Mouse (Mus musculus) c-Kit-positive CD71-positive TER-119-negative erythroid progenitor cells, embryonic 14.5 days (primary cell): ENCODE results near the gene 4930544D05Rik.

ENCODE experiments used
- DNase-seq: peaks from one replicate; pipeline ENCODE4 v3.0.0-alpha.2; 2013; ENCODE audit warnings: low read depth

4930544D05Rik gene

DNA sequence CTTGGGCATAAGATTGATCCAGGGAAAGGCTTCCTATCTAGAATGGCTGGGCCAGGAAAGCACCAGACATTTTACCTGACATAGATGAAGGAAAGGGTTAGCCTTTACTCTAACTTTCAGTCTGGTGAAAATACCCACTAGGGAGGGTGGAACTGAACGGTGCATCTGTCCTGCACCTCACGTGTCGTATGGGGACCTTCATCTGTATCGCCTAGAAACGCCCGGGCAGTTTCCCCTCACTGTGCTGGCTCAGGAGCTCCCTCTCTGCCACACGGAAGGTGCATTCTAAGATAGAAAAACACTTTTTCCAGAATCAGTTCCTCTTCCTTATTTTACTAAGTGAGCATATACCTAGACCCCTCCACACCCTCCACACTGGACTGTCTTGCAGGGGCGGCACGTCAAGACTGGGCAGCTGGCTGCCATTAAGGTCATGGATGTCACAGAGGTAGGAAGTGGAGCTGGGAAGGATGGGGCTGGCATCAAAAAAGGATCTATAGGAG is 17.1 kb upstream of the 4930544D05Rik start:
- no peak for DNase-seq

DNA sequence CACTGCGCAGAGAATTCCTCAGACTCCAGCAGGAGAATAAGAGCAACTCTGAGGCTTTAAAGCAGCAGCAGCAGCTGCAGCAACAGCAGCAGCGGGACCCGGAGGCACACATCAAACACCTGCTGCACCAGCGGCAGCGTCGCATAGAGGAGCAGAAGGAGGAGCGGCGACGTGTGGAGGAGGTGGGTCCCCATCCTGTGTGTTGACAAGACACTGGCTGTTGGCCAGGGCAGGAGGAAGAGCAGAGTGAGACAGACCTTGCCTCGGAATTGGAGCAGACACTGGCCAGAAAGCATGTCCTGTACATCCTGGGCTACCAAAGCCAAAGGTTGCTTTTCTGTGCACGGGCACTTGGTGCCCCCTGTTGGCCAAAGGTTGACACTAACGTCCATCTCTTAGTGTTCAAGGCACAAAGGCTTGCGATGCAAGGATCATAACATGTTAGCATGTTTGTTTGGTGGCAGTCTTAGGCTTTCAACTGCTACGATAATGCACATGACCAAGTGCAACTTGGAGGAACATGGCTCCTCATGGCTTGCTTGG is 10.6 kb upstream of the 4930544D05Rik start:
- peak; percentile 70 for DNase-seq

DNA sequence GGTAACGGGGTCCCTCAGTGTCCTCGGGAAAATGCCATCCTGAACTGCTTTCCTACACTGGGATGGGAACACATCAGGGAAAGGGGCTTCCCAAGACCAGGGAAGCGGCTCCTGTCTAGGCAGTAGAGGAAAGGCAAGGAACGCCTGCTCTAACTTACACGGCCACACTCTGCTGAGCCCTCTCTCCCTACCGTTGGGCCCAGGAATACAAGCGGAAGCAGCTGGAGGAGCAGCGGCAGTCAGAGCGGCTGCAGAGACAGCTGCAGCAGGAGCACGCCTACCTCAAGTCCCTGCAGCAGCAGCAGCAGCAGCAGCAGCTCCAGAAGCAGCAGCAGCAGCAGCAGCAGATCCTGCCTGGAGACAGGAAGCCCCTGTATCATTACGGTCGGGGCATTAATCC is 8.9 kb upstream of the 4930544D05Rik start:
- no peak for DNase-seq

DNA sequence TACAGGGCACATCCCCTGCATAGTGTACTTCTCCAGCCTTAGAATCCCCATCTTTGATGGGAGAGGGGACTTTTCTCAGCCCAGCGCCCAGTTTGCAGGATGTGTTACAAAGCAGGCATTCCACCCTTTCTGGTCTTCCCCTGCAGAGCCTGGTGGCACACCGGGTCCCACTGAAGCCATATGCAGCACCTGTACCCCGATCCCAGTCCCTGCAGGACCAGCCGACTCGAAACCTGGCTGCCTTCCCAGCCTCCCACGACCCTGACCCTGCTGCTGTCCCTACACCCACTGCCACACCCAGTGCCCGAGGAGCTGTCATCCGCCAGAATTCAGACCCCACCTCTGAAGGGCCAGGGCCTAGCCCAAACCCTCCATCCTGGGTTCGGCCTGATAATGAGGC is 8.0 kb upstream of the 4930544D05Rik start:
- no peak for DNase-seq

DNA sequence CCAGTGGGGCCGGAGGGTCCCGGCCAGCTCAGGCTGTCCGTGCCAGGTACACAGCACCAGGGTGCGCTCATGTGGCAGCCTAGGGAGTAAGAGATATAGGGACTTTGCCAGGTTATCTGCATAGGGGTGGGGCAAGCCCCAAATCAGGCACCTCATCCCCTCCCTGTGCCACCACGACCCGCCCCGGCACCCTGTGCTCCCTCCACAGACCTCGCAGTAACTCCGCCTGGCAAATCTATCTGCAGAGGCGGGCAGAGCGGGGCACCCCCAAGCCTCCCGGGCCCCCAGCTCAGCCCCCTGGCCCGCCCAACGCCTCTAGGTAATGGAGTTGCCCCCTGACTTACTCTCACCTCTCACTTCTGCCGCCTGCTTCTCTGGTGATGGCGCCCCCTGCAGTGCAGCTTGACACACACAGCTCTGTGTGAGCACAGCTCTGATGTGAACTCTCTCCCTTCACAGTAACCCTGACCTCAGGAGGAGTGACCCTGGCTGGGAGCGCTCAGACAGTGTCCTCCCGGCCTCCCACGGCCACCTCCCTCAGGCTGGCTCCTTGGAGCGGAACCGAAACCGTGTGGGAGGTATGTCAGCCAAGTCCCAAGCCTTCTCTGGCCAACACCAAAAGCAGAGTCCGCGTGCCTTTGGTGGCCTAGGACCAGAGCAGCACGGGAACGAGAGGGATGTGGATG is 7.1 kb upstream of the 4930544D05Rik start:
- no peak for DNase-seq

DNA sequence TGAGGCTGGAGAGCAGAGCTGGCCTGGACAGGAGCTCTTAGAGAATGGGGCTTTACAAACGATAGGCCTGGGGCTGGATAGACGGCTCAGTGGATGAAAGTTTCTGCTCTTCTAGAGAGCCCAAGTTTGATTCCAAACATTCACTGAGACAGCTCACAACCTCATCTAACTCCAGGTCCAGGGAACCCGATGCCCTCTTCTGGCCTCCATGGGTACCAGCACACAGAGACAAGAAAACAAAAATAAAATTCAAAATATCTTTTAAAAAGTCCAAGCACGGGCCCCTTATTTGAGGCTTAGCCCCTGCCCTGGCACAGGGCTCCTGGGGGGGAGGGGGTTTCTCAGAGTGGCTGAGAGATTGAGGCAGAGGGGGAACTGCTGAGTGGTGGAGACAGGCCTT is 4.9 kb upstream of the 4930544D05Rik start:
- no peak for DNase-seq

DNA sequence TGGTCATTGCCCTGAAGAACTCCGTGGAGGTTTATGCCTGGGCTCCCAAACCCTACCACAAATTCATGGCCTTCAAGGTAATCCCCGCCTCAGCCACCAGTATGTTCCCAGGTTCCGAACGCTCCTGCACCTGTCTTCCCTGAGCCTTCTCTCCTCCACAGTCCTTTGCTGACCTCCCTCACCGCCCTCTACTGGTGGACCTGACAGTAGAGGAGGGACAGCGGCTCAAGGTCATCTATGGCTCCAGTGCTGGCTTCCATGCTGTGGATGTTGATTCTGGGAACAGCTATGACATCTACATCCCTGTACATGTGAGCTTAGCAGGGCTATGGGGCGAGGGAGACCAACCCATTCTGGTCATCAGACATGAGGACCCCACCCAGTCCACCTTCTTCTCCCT is 3.1 kb upstream of the 4930544D05Rik start:
- DNase-seq, result no peak

DNA sequence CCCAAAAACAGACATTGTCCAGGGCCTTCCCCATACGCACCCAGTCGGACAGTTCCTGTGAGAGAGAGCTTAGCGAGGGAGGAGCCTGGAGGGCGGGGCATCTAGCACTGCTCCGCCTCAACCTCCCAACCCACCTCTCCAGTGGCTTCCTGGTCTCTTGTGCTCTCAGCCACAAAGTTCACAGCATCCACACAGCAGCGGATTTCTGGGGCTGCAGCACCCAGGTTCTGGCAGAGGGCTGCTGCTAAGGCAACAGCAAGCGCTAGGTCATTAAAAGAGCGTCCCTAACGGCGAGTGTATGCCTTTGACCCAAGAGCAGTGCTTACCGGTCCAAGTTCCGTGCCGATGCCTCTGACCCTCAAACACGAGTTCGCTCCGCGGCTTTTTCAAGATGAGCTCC is 574 bp upstream of the 4930544D05Rik start:
- DNase-seq, result peak; percentile 71

DNA sequence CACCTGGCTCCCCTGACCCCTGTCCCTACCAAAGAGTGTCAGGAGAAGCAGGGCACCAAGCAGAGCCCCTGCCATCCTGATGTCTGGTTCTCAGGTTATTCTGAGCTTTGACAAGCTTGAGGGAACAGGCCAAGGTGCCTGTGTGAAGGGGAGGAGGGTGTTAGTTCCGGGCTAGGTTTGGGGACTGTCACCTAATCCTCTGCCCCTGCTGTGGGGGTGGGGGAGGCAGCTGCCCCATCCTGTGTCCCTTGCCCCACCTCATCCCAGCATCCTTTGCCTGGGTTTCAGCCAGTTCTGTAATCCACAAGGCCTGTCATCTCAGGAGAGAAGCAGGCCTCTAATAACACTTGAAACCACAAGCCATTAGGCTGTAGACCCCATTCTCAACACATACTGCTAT is 3.5 kb downstream of the 4930544D05Rik start, which contains the start of gene Chrne:
TSS of gene Chrne (minus strand) at position 116 of the 400 bp plus-strand sequence.
- no peak for DNase-seq

DNA sequence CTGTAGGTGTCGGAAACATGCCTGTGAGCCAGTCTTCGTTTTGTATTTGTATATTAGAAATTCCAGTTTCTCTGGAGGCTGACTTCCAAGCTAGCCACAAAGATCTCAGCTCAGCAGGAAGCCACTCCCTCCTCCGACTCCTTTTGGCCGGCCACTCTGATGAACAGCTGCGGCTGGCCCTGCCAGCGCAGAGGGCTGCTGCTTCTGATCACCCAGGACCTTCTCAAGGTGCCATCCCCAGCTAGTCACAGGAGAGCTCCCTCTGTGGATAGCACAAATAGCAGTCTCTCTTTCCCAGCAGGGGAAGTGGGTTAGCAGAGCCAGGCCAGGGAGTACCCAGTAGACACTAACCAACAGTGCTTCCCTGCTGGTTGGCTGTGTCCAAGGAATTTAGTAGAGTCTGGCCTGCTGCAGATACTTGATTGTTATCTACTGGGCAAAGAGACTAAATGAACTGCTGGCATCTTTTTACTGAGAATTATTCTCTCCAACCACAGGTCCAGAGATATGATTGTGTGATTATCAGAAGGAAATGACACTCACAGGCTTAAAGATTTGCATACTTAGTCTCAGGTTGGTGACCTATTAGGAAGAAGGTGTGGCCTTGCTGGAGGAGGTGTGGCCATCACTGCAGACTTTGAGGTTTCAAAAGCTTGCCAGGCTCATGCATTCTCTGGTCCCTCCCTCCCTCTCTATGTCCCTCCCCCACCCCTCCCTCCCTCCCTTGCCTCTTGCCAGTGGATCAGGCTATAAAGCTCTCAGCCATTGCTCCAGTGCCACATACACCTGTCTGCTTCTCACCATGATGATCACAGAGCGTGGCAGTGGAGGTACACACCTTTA is 6.5 kb downstream of the 4930544D05Rik start:
- DNase-seq, result peak; percentile 65

DNA sequence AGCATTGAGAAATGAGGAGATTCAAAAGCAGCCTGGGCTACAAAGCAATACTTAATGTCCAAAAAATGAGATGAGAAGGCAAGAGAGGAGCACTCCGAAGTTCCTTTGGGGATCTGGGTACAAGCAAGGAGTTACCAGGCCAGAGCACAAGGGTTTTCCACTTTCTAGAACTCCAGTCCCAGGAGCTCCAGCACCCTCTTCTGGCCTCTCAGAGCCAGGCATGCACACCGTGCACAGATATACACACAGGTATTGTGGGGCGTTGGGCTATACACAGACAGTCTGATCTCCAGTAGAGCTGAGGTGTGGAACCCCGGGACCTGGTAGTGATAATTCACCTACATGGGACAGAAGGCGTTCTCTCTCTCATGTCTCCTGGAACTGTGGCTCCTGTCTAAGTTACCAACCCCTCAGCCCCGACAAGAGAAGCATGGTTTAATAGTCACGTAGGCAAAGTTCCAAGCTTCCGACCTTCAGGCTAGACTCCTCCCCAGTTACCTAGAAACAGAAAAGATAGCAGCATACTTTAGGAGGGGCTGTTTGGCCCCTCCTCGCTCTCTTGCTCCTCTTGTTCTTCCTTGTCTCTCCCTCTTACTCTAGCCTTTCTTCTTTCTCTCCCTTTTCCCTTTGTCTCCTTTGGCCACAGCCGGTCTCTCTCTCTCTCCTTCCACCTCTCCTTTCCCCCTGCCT is 7.5 kb downstream of the 4930544D05Rik start:
- no peak for DNase-seq

DNA sequence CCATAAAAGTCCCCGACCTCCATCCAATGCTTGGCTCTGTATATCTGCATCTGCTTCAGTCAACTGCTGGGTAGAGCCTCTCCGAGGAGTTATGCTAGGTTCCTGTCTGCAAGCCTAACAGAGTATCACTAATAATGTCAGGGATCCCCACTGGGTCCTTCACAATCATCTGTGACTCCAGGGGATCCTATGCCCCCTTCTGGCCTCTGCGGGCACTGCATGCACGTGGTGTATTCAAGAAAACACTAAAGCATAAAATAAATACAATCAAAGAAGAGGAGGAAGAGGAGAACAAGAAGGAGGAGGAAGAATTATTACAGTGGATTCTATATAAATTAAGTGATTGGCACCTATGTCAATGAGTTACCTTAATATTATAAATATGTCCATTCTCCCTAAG is 9.8 kb downstream of the 4930544D05Rik start:
- peak; percentile 65 for DNase-seq

DNA sequence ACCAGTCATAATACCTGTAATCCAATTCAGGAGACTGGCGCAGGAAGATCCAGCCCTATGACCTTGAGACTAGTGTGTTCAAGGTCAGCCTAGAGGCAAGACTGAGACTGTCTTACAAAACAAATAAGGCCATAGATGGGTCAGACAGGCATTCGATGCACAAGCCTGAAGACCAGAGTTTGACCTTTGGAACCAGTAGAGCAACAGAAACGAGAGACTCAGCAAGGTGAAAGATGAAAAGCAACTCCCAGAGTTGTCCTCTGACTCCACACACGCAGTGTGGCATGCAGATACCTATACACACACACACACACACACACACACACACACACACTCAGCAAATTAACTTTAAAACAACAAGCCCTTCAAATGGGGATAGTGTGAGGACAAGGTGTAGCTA is 11.2 kb downstream of the 4930544D05Rik start:
- DNase-seq, result no peak

DNA sequence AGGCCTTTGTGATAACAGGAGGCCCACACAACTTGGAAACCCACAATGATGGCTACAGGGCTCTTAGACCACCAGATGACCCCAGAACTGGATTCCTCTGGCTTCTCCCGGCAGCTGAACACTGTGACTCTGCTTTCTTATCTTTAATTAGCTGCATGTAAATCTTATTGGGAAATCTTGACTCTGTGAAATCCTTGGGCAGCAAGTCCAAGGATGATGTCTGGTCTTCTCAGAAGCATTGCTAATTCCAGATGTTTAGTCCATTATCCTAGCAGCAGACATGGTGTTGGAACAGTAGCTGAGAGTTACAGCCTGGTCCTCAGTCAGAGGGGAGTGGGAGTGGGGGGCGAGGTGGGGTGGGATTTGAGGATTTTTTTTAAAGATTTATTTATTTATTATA is 12.8 kb downstream of the 4930544D05Rik start:
- no peak for DNase-seq

DNA sequence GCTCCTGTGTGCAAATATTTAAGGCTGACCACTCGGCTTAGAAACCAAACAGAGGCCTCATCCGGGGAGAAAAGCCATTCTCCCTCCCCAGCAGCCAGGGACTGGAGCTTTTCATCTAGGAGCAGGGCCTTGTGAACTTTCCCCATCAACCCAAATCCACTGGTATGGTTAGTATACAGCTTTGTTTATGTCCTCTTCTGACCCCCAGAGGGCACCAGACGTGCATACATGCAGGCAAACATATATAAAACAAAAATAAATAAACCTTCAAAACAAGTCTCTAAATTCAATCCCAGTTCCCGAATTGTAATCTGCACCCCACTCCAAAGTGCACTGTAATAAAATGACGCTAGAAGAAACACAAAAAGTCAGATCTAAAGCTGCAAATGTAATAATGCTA is 13.9 kb downstream of the 4930544D05Rik start:
- no peak for DNase-seq

DNA sequence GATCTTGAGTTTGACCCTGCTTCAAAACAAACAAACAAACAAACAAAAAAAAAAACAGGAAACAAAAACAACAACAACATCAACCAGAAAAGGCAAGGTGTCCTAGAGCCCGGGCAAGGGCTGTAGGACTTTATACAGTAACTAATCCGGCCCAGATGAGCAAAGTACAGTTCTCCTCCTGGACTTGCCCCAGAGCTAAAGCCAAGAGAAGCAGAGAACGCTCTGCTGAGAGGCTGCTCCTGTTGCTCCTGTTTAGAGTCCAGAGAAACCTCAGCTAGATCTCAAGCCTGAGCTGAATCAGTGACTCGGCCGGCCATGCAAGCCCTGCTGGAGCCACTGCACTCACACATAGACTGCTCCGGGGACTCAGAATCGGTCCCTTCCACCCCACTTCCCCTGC is 14.5 kb downstream of the 4930544D05Rik start:
- DNase-seq, result no peak

DNA sequence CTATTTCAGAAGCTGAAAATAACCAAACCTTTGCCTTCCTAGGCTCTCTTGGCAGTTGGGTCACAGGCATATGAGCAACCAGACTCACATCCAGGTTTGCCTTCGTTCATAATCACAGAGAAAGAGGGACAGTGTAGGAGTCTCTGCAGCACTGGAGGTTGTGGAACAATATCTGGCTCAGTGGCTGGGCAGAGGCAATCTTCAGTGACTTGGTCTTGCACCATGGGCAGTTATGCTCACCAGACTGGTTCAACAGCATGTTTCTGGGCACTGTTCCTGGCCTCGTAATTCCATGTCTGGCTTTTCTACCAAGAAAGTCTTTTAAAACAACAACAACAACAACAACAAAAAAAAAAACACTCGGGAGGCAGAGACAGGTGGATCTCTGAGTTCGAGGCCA is 20.0 kb downstream of the 4930544D05Rik start:
- DNase-seq, result no peak

DNA sequence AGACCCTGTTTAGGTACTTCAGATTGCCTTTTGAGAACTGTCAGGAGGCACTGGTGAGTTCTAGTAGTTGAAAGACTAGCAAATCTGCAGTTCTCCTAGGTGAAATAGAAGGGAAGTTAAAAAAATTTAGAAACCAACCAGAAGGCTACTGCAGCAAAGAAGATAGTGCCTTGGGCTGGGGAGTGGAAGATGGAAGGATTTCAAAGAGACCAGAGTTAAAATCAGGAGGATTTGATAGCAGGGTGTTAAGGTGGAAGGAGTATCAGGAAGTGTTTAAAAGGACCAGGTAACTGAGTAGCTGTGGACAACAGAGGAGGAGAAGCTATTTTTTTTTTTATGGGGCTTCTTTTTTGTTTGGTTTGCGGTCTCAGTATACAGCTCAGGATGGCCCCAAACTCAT is 22.1 kb downstream of the 4930544D05Rik start:
- DNase-seq, result no peak

DNA sequence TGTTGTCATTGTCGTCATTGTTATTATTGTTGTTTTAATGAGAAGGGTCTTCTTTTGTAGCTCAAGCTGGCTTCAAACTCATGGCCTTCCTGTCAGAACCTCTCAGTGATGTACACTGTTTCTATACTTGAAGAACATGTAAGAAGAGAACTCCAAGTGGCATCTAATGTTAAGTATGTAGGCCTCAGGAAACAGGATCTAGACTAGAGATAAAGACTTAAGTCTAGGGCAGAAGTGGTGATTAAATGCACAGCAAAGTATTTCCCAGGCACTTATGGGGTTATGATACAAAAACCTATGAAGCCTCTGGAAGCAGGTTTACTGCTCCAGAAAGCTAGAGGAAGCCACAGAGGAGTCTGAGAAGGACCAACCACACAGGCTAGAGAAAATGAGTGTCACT is 22.6 kb downstream of the 4930544D05Rik start:
- no peak for DNase-seq

DNA sequence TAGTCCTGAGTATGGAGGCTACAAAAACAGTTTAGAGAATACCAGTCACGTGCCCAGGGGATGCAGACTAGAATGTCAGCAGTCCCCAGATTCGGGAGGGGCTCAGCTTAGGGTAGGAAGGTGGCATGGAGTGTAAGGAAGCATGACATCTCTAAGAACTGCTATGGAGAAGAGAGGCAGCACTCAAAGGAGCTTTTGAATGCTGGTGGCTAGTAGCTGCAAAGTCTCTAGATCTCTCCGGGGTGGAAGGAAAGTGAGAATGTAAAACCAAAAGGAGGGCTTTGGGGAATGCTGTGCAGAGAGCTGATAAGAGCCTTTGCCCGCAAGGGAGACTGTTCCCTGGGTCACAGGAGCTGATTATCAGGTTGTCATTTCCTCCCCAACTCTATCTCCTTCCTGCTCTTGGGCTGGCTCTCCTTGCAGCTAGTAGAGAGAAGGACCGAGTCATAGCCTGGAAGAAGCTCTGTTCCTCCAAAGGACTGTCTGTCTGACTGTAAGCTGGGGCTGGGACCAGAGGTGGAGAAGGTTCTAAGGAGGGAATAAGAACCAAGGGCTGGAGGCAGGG is 23.1 kb downstream of the 4930544D05Rik start, which contains the start of gene Gp1ba:
TSS of gene Gp1ba (plus strand) at position 409 of the 565 bp plus-strand sequence.
- DNase-seq, result no peak

DNA sequence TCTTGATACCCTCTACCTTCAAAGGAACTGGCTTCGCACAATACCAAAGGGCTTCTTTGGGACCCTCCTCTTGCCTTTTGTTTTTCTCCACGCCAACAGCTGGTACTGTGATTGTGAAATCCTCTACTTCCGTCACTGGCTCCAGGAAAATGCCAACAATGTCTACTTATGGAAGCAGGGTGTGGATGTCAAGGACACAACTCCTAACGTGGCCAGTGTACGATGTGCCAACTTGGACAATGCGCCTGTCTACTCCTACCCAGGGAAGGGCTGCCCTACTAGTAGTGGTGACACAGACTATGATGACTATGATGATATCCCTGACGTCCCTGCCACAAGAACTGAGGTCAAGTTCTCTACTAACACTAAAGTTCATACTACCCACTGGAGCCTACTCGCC is 24.3 kb downstream of the 4930544D05Rik start:
- DNase-seq, result no peak

DNA sequence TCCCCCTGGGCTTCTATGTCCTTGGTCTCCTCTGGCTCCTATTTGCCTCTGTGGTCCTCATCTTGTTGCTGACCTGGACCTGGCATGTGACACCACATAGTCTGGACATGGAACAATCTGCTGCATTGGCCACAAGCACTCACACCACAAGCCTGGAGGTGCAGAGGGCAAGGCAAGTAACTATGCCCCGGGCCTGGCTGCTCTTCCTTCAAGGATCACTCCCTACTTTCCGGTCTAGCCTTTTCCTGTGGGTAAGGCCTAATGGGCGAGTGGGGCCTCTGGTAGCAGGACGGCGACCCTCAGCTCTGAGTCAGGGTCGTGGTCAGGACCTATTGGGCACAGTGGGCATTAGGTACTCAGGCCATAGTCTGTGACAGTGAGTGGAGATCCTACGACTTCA is 25.6 kb downstream of the 4930544D05Rik start:
- no peak for DNase-seq
